ENCODE assay signal across 17 mouse cellular contexts in genomic region chr12:37891336-37891735, GRCm38 (mm10).
"Had no signal": no experiment of that assay in that cellular context is flagged by ENCODE, and none has a peak within 500 bp of the region (broad histone marks: within the 10 kb centered on the region; RNA-seq: fewer than 3 reads in every experiment).

No protein-coding gene starts in this region.

- DNase-seq: left cerebral cortex, postnatal 4 days; liver; liver, embryonic 13.5 days; liver, postnatal 0 days; lung, adult 18-20 months; lung, adult 2 months; lung, embryonic 14.5 days; lung, postnatal 10 days; lung, postnatal 14 days; lung, postnatal 36 days; lung, postnatal 4 days; midbrain, embryonic 14.5 days had no signal

- ATAC-seq: liver, embryonic 12.5 days; liver, postnatal 0 days; lung, postnatal 0 days; midbrain, embryonic 13.5 days; midbrain, embryonic 15.5 days; midbrain, embryonic 16.5 days had no signal
